Mouse (Mus musculus): ENCODE data around the gene Gm36028.

Gene Gm36028

DNA sequence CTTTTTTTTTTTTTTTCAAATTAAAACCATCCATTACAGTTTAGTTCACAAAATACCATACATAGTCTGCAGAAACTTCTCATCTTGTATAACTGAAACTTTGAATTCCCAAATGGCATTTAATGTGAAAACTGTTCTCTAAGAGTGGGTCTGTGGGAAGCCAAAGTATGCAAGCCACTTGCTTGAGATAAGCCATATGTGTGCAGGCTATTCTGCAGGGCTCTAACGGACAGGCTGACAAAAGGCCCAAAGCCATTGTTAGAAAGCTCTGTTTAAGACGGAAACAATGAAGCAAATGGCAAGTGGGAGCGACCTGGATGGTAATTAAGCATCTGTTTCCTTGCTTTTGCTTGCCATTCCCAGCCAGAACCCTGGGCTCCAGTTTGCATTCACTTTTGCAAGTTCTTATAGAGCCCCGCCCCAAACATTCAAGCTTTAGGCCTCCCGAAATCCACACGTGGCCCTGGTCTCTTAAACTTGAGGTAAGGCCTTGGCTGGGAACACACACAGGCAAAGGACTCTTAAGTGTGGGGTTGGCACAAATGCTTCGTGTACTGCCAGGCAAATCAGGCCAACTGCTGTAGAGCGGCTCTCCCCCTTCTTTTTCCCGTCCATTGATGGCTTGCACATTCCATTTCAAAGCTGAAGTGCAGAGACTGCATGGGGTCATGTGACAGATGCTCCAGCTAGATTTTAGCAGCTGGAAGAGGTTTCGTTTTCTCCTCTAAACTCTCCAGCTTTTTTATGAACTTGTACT, 51.9 kb downstream of the Gm36028 start:
- no peak for DNase-seq (ENCODE audit: low spot score)

DNA sequence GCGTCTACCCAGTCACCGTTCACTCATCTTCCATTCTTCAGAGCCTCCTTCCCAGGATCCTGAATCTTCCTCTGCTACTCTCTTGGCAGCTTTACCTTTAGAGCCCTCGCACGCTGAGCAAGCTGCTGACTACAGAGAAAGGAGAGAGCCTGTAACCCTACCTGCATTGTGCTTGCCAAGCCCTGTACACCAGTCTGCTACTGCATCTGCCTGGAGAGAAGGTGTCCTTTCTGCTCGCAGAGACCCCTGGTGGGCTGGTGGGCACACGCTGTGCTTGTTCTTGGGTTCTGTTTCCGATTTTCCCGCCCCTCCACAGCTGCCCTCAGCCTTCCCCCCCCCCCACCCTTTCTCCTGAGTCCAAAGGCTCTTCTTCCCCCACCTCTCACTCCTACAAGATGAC, 53.7 kb downstream of the Gm36028 start:
- DNase-seq (ENCODE audit: low spot score): no peak

DNA sequence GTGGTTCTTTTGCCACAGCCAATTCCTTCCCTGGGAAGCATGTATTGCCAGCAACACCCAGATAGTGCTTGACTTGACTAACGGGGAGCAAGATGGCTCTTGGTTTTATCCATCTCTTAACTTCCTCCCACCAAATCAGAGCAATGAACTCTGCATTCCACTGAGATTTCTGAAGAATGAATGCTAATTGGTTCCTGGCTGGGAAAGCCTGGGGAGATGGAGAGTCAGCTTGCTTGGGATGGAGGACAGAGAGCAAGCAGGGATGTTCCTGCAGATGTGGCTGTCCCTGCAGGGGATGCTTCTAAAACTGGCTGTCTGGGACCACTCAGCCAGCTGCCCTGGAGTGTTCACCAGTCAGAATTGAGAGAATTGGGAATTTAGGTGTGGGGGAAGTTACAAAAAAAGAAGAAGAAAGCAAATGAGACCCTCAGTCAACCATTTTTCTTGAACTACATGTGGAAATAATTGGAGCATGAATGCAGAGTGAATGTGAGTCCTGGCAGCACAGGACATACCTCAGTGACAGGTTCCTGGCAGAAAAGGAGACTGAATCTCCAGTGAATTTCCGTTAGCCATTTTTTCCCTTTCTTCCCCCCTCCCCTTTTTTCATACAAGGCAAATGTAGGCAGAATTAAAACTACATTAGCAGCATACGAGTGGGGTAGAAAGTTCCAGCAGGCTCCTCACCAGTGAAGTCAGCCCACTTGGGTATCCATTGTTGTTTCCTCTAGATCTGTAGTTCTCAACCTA, 55.0 kb downstream of the Gm36028 start:
- DNase-seq (ENCODE audit: low spot score): no peak

DNA sequence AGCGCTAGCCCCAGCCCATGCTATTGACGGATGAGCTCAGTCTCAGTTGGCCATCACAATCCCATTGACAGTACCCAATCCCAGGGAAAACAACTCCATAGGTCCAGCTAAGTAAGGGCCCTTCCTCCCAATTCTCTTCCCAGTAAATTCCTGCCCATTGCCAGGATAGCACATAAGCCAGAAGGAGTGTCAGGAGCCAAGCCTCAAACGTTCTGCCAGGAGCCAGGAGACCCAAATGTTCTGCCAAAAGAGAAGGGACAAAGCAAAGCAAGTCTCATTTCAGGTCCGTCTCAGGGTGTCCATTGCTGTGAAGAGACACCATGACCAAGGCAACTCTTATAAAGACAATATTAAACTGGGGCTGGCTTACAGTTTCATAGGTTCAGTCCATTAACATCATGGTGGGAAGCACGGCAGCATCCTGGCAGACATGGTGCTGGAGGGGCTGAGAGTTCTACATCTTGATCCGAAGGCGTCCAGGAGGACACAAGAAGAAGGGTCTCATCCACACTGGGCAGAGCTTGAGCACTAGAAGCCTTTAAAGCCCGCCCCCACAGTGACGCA, 57.5 kb downstream of the Gm36028 start:
- DNase-seq (ENCODE audit: low spot score): no peak

DNA sequence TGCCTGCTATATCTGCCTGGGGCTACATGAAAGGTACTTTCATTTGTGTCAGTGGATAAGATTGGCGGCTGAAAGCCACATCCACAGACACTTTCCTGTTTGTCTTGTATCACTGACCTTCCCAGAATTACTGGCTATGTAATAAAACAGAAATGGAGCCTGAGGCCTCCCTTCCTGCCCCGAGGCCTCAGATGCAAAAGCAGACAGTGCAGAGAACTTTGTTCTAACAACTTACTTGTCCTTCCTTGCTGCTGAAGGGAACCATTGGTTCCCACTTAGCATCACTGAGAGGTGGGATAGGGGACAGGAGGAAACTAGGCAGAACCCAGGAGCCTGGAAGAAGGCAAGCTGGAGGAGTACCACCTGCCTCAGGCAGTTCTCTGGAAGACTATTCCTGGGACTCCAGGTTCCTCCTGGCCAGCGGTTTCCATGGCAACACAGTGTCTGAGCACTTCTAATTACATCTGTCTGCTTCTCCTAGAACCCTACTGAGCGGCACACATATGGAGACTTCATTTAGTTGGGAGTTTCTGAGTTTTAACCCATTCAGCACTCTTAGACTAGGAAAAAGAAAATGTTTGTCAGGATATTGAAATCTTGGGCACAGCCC, 58.2 kb downstream of the Gm36028 start:
- no peak for DNase-seq (ENCODE audit: low spot score)

DNA sequence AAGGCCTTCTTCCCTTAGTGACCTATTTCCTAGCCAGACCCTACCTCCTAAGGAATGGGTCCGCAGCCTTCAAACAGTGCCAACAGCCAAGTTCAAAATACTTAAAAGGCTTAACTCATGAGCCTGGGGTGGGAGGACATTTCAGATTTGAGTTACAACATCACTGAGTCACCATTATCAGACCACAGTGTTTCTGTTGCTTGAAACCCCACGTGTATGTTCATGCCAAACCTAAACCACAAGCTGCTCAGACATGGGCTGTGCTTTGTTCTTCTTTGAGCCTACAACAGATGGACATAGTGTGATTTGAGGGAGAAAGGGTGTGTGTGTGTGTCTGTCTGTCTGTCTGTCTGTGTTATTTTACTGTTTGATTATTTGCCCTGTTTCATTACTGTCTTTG, 59.8 kb downstream of the Gm36028 start:
- DNase-seq (ENCODE audit: low spot score): no peak

Data from ovary, postnatal 10 days (tissue).